In genomic region chr14:101878346-101879049, GRCm38 (mm10) we compare ENCODE assay signal across 23 mouse cellular contexts.
A peak's percentile ranks its signal among the peaks of the same experiment; 100 is the strongest.
DNase-seq lines count a peak whose midpoint lies in the region; ATAC-seq and TF ChIP-seq lines count a peak whose summit lies in the region.
"Had no signal": no experiment of that assay in that cellular context is flagged by ENCODE, and none has a peak within 500 bp of the region (broad histone marks: within the 10 kb centered on the region; RNA-seq: fewer than 3 reads in every experiment).

No protein-coding gene starts in this region.

- H3K79me3 ChIP-seq in C2C12 (ENCODE audit: low read depth), result peaks cover 2% of the 10 kb centered on the region

- H3K36me3 ChIP-seq in C2C12 (ENCODE audit: control insufficient read depth, insufficient read depth), result peaks cover 50% of the 10 kb centered on the region
- H3K36me3 ChIP-seq in intestine, postnatal 0 days (ENCODE audit: control insufficient read depth, insufficient read depth), result no peaks in the 10 kb centered on the region; the same call in 1 of the 2 replicates
- H3K36me3 ChIP-seq: embryonic facial prominence, embryonic 15.5 days; heart, embryonic 10.5 days; hindbrain, embryonic 10.5 days; liver, embryonic 13.5 days; midbrain, embryonic 12.5 days had no signal

- H3K27ac ChIP-seq in brown adipose tissue, adult 24 weeks (replicated peaks; ENCODE audit: low read depth, low read length), result peak overlapping the region; percentile 35
- H3K27ac ChIP-seq in intestine, postnatal 0 days (ENCODE audit: low read depth, low read length), result peak overlapping the region; percentile 66
- H3K27ac ChIP-seq: embryonic facial prominence, embryonic 15.5 days; heart, embryonic 10.5 days; hindbrain, embryonic 10.5 days; hindbrain, postnatal 0 days; kidney, postnatal 0 days; liver, embryonic 13.5 days; midbrain, embryonic 12.5 days had no signal

- intact Hi-C loops in left cerebral cortex, postnatal 10 days (cut with DNase I), result no loop called here

- no peaks in the 10 kb centered on the region for H3K9me3 ChIP-seq in intestine, postnatal 0 days (ENCODE audit: control insufficient read depth)
- H3K9me3 ChIP-seq: embryonic facial prominence, embryonic 15.5 days; heart, embryonic 10.5 days; hindbrain, embryonic 10.5 days; liver, embryonic 13.5 days; midbrain, embryonic 12.5 days had no signal

- no peak for TF ChIP-seq CTCF in C2C12 (IDR thresholded peaks at IDR 0.05; ENCODE audit: control insufficient read depth, insufficient read depth, insufficient read length)
- TF ChIP-seq CTCF in intestine, postnatal 0 days (IDR thresholded peaks at IDR 0.05; ENCODE audit: low read depth), result no peak

- peaks cover 13% of the 10 kb centered on the region for H3K79me2 ChIP-seq in C2C12 (ENCODE audit: control insufficient read depth, insufficient read depth)

- peak overlapping the region; percentile 45 for H3ac ChIP-seq in C2C12 (ENCODE audit: control insufficient read depth, insufficient read length, low read depth)

- 38% methylated on average over 8 of the region's 8 CpGs for WGBS in intestine, postnatal 0 days

- peaks cover 11% of the 10 kb centered on the region for H3K4me1 ChIP-seq in brown adipose tissue, adult 24 weeks (ENCODE audit: control insufficient read depth, insufficient read depth, insufficient read length, low read length)
- H3K4me1 ChIP-seq in intestine, postnatal 0 days (replicated peaks; ENCODE audit: control insufficient read depth, insufficient read depth, low read length), result peaks cover 4% of the 10 kb centered on the region; the same call in 1 of the 2 replicates
- H3K4me1 ChIP-seq: hindbrain, embryonic 10.5 days; liver, embryonic 13.5 days had no signal

- H3K4me3 ChIP-seq in C2C12 (ENCODE audit: insufficient read depth, poor library complexity, severe bottlenecking), result no peak overlapping the region
- H3K4me3 ChIP-seq in brown adipose tissue, adult 24 weeks (ENCODE audit: insufficient read depth, low read depth, low read length), result no peak overlapping the region
- H3K4me3 ChIP-seq in intestine, postnatal 0 days (ENCODE audit: low read depth, low read length), result no peak overlapping the region
- H3K4me3 ChIP-seq: embryonic facial prominence, embryonic 15.5 days; heart, embryonic 10.5 days; hindbrain, embryonic 10.5 days; liver, embryonic 13.5 days; midbrain, embryonic 12.5 days had no signal

- DNase-seq in frontal cortex, postnatal 14 days (ENCODE audit: low spot score in 2 of 2), result no peak
- no peak for DNase-seq in left cerebral cortex, postnatal 10 days (ENCODE audit: extremely low spot score in 1 of 2, low spot score in 2 of 2)
- DNase-seq in layer of hippocampus, postnatal 14 days (ENCODE audit: low spot score in 2 of 2), result no peak
- DNase-seq in thymus, postnatal 10 days (ENCODE audit: low spot score in 2 of 2), result no peak
- DNase-seq: adrenal gland, postnatal 36 days; cerebellum, adult 18-20 months; kidney, adult 2 months; liver, embryonic 13.5 days; right cerebral cortex, postnatal 14 days; spleen, adult 18-20 months; thymus, postnatal 25 days had no signal

- H3K9ac ChIP-seq in intestine, postnatal 0 days (ENCODE audit: low read depth, low read length), result no peak overlapping the region
- H3K9ac ChIP-seq: embryonic facial prominence, embryonic 15.5 days; liver, embryonic 13.5 days; lung, embryonic 14.5 days; midbrain, embryonic 12.5 days had no signal

- ATAC-seq in frontal cortex, adult (ENCODE audit: low TSS enrichment), result peak; percentile 94
- ATAC-seq in intestine, postnatal 0 days, result peak; percentile 82
- ATAC-seq: forebrain, embryonic 16.5 days; hindbrain, postnatal 0 days had no signal

- peak overlapping the region; percentile 4; the same call in 1 of the 2 replicates for H3K4me2 ChIP-seq in intestine, postnatal 0 days (replicated peaks; ENCODE audit: low read depth)
- H3K4me2 ChIP-seq: embryonic facial prominence, embryonic 15.5 days; liver, embryonic 13.5 days; lung, embryonic 14.5 days; midbrain, embryonic 12.5 days had no signal

- H3K27me3 ChIP-seq in C2C12 (ENCODE audit: control insufficient read depth, insufficient read depth, insufficient read length), result no peaks in the 10 kb centered on the region
- no peaks in the 10 kb centered on the region for H3K27me3 ChIP-seq in intestine, postnatal 0 days (replicated peaks; ENCODE audit: control insufficient read depth, insufficient read depth, low read length)
- H3K27me3 ChIP-seq: embryonic facial prominence, embryonic 15.5 days; liver, embryonic 13.5 days; midbrain, embryonic 12.5 days had no signal

TF ChIP-seq in C2C12, 6 proteins besides CTCF, POLR2A, EP300 and RAD21:
- TF ChIP-seq MAX (IDR thresholded peaks at IDR 0.05) (peak; percentile 18), CEBPB (IDR thresholded peaks at IDR 0.05; ENCODE audit: low read depth) (no peak)
